Mouse (Mus musculus) liver, embryonic 13.5 days (tissue): ENCODE measurements around the gene Cdk12. TPM values are rescaled to one million over a fixed set of nuclear protein-coding genes. Genes with fewer than 3 reads are reported as not detected.

Experiments used
- ATAC-seq: fragments of 200-750 bp; cut with Nextera tagmentation; 2 replicates; pipeline ENCODE4 v1.8.0; 2017; ENCODE audit warnings: low read depth, mild to moderate bottlenecking, moderate number of reproducible peaks, moderate library complexity
- DNase-seq: peaks from one replicate; pipeline ENCODE4 v3.0.0; 2022
- H3K27ac ChIP-seq: fragments of 300-500 bp; sonication (generic); 2 replicates; pipeline ENCODE4 v1.5.1; 2015; ENCODE audit warnings: moderate library complexity, mild to moderate bottlenecking, inconsistent platforms
- H3K27me3 ChIP-seq: fragments of 300-500 bp; sonication (generic); 2 replicates; pipeline ENCODE4 v1.6.1; 2015; ENCODE audit warnings: mild to moderate bottlenecking, inconsistent platforms
- H3K36me3 ChIP-seq: fragments of 300-500 bp; sonication (generic); 2 replicates; pipeline ENCODE4 v1.6.1; 2015; ENCODE audit warnings: mild to moderate bottlenecking, inconsistent platforms
- H3K4me1 ChIP-seq: fragments of 300-500 bp; sonication (generic); replicated peaks from 2 replicates; pipeline ENCODE4 v1.6.1; 2015; ENCODE audit warnings: inconsistent platforms
- H3K4me2 ChIP-seq: fragments of 300-500 bp; sonication (generic); 2 replicates; pipeline ENCODE4 v1.6.1; 2015; ENCODE audit warnings: inconsistent platforms, mild to moderate bottlenecking, moderate library complexity
- H3K4me3 ChIP-seq: fragments of 300-500 bp; sonication (generic); replicated peaks from 2 replicates; pipeline ENCODE4 v1.5.1; 2015; ENCODE audit warnings: mild to moderate bottlenecking, inconsistent platforms
- H3K9ac ChIP-seq: fragments of 300-500 bp; sonication (generic); 2 replicates; pipeline ENCODE4 v1.6.1; 2015; ENCODE audit warnings: mild to moderate bottlenecking, inconsistent platforms
- H3K9me3 ChIP-seq: fragments of 300-500 bp; sonication (generic); replicated peaks from 2 replicates; pipeline ENCODE4 v1.6.1; 2016; ENCODE audit warnings: inconsistent platforms
- WGBS: fragments of 180-500 bp; shearing (Covaris S2); methylation state at CpG from one replicate; pipeline ENCODE4 v1.1.7; 2015; ENCODE audit not compliant: insufficient replicate concordance; 5-methylcytosine and 5-hydroxymethylcytosine counted together
- polyA plus RNA-seq: library from polyadenylated mRNA; unstranded; fragments of >200 nt; fragmentation: Nextera tagmentation; extraction: Ambion mirVana; gene quantifications from 2 replicates; pipeline ENCODE4 v1.2.1, GENCODE M21; 2015

Cdk12 gene
- polyA plus RNA-seq, 1 experiment from 2014 or later, result 5.4 TPM

DNA sequence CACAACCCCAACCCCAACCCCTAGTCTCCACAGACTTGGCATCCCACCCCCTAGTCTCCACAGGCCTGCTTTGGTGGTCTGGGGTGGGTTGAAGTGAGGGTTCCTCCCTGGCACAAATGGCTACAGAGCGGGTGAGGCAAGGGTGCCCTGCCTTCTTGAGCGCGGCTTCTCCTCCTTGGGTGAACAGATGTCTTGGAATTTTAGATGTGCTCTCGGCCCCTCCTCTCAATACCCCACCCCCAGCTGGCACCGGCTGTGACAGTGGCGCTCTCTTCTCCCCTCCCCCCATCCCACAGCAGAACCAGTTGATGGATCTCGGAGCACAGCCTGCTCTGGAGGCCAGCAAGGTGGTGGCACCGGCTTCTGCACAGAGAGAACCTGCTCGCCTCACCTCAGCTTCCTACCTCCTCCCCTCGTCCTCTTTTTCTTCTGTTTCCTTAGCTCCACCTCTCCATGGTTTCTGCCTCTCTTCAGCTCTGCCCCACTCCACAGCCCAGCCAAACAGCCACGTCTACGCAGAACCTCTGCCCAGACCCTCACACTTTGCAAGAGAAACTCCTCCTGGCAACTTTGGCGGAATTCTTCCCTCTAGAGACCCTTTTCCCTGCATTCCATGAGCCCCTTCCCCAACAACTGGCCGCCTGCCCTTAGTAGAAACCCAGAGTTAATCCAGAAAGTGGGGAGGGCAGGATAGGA, 115.7 kb downstream of the Cdk12 start:
- H3K4me3 ChIP-seq, result no peak overlapping the region
- H3K36me3 ChIP-seq, result no peaks in the 10 kb centered on the region
- H3K27me3 ChIP-seq, result peaks cover 98% of the 10 kb centered on the region
- ATAC-seq (no peak), DNase-seq (no peak)
- no peak overlapping the region for H3K4me2 ChIP-seq
- H3K9me3 ChIP-seq, result no peaks in the 10 kb centered on the region
- H3K4me1 ChIP-seq, result no peaks in the 10 kb centered on the region
- H3K27ac ChIP-seq, result no peak overlapping the region
- WGBS, result 1% methylated on average over 14 of the region's 14 CpGs
- no peak overlapping the region for H3K9ac ChIP-seq

DNA sequence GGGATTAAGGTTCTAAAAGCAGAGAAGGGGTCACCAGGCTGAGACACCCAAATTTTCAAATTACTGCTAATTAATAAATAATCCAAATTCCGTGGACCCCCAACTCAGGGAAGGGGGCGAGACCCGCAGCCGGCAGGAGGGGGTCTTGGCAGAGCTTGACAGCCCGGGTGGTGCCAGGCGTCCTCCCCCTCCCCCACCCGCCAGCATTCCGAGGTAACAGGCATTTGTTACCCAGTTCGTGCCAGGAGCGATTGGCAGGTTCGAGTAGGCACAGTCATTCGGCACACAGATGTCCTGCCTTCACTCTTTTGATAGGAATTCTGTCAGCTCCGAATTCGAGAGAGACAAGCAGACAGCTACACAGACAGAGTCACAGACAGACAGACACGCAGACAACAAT, 116.3 kb downstream of the Cdk12 start:
- WGBS, result 5% methylated on average over 15 of the region's 15 CpGs
- Histone ChIP-seq H3K9ac (no peak overlapping the region), H3K4me3 (no peak overlapping the region)

DNA sequence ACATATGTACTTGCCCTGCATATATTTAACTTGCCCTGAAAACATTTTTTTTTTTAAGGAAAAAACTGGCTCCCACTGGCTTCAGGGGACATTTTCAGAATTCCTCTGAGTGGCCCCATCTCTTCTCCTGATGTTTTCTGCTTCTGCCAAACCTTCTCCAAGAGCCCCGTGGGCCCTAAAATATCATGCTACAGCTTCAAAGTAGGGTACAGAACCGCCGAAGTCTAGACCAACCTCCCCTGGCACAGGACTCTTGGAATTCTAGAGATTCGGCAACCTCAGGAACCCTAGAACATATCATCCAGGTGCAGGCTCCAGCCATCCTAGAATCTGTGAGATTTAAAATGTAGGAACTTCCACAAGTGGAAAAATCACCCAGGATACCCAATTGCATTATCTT, 116.7 kb downstream of the Cdk12 start:
- Histone ChIP-seq H3K27me3 (peaks cover 99% of the 10 kb centered on the region), H3K4me3 (no peak overlapping the region), H3K27ac (no peak overlapping the region), H3K9ac (no peak overlapping the region), H3K36me3 (no peaks in the 10 kb centered on the region), H3K9me3 (no peaks in the 10 kb centered on the region), H3K4me2 (no peak overlapping the region), H3K4me1 (no peaks in the 10 kb centered on the region)
- 17% methylated on average over 4 of the region's 4 CpGs for WGBS
- ATAC-seq, result no peak
- DNase-seq, result no peak

More for the DNA sequence above, 116.3 kb downstream of the Cdk12 start:
- Histone ChIP-seq H3K27ac (no peak overlapping the region), H3K36me3 (no peaks in the 10 kb centered on the region), H3K4me1 (no peaks in the 10 kb centered on the region), H3K27me3 (peaks cover 99% of the 10 kb centered on the region), H3K9me3 (no peaks in the 10 kb centered on the region), H3K4me2 (no peak overlapping the region)
- DNase-seq (no peak), ATAC-seq (no peak)

GRCm38 (mm10) chr11:98319944-98320343, 117.1 kb downstream of the Cdk12 start:
- no peak overlapping the region for H3K4me2 ChIP-seq
- H3K27me3 ChIP-seq, result peaks cover 100% of the 10 kb centered on the region
- H3K27ac ChIP-seq, result no peak overlapping the region
- H3K4me3 ChIP-seq, result no peak overlapping the region
- no peak overlapping the region for H3K9ac ChIP-seq
- DNase-seq (no peak), ATAC-seq (no peak)
- no peaks in the 10 kb centered on the region for H3K4me1 ChIP-seq
- no peaks in the 10 kb centered on the region for H3K36me3 ChIP-seq
- WGBS, result 6% methylated on average over 2 of the region's 2 CpGs
- no peaks in the 10 kb centered on the region for H3K9me3 ChIP-seq

GRCm38 (mm10) chr11:98320381-98320780, 117.5 kb downstream of the Cdk12 start:
- H3K36me3 ChIP-seq, result no peaks in the 10 kb centered on the region
- peaks cover 100% of the 10 kb centered on the region for H3K27me3 ChIP-seq
- no peak overlapping the region for H3K27ac ChIP-seq
- H3K4me1 ChIP-seq, result no peaks in the 10 kb centered on the region
- DNase-seq (no peak), ATAC-seq (no peak)
- H3K9ac ChIP-seq, result no peak overlapping the region
- WGBS, result 18% methylated on average over 12 of the region's 12 CpGs
- no peak overlapping the region for H3K4me3 ChIP-seq
- no peak overlapping the region for H3K4me2 ChIP-seq
- H3K9me3 ChIP-seq, result no peaks in the 10 kb centered on the region

- H3K4me1 ChIP-seq, result no peaks in the 10 kb centered on the region
- ATAC-seq, result no peak
- no peak overlapping the region for H3K9ac ChIP-seq
- no peak for DNase-seq
- no peaks in the 10 kb centered on the region for H3K9me3 ChIP-seq
- H3K4me3 ChIP-seq, result no peak overlapping the region
- H3K27ac ChIP-seq, result no peak overlapping the region
- 2% methylated on average over 30 of the region's 30 CpGs for WGBS
- H3K36me3 ChIP-seq, result no peaks in the 10 kb centered on the region
- H3K4me2 ChIP-seq, result no peak overlapping the region
- H3K27me3 ChIP-seq, result peaks cover 100% of the 10 kb centered on the region
Measured at GRCm38 (mm10) chr11:98320806-98321676, 118.2 kb downstream of the Cdk12 start.

DNA sequence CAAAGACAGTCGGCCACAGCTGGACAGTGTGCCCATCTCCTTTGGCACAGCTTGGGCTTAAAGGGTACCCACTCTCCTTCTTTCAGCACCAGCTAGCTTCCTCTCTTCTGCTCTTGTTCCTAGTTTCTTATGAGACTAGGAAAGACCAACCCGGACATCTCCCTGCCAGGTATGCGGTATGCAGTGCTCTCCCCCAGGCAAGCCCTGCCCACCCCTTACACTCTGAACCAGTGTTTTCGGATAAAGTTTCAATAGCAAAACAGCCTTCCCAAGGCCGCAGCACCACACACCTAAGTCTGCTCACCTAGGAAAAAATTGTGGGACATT, 118.8 kb downstream of the Cdk12 start:
- ATAC-seq, result no peak
- DNase-seq, result no peak
- Histone ChIP-seq H3K4me3 (no peak overlapping the region), H3K4me1 (no peaks in the 10 kb centered on the region), H3K9ac (no peak overlapping the region), H3K9me3 (no peaks in the 10 kb centered on the region), H3K4me2 (no peak overlapping the region), H3K36me3 (no peaks in the 10 kb centered on the region), H3K27me3 (peaks cover 100% of the 10 kb centered on the region), H3K27ac (no peak overlapping the region)
- 4% methylated on average over 5 of the region's 5 CpGs for WGBS

- H3K9me3 ChIP-seq, result no peaks in the 10 kb centered on the region
- peaks cover 100% of the 10 kb centered on the region for H3K27me3 ChIP-seq
- H3K9ac ChIP-seq, result no peak overlapping the region
- H3K4me2 ChIP-seq, result no peak overlapping the region
- H3K4me3 ChIP-seq, result no peak overlapping the region
- no peaks in the 10 kb centered on the region for H3K36me3 ChIP-seq
- WGBS, result 0% methylated on average over 1 of the region's 1 CpGs
- ATAC-seq, result no peak
- H3K27ac ChIP-seq, result no peak overlapping the region
- H3K4me1 ChIP-seq, result no peaks in the 10 kb centered on the region
- no peak for DNase-seq
Measured at GRCm38 (mm10) chr11:98322159-98322558, 119.3 kb downstream of the Cdk12 start.

- Histone ChIP-seq H3K4me1 (peaks cover 10% of the 10 kb centered on the region), H3K27ac (no peak overlapping the region), H3K27me3 (peaks cover 100% of the 10 kb centered on the region), H3K4me2 (no peak overlapping the region), H3K36me3 (no peaks in the 10 kb centered on the region), H3K9ac (no peak overlapping the region), H3K9me3 (no peaks in the 10 kb centered on the region), H3K4me3 (no peak overlapping the region)
- DNase-seq, result no peak
- 4% methylated on average over 10 of the region's 10 CpGs for WGBS
- no peak for ATAC-seq
Measured at GRCm38 (mm10) chr11:98323136-98323866, 120.4 kb downstream of the Cdk12 start.

DNA sequence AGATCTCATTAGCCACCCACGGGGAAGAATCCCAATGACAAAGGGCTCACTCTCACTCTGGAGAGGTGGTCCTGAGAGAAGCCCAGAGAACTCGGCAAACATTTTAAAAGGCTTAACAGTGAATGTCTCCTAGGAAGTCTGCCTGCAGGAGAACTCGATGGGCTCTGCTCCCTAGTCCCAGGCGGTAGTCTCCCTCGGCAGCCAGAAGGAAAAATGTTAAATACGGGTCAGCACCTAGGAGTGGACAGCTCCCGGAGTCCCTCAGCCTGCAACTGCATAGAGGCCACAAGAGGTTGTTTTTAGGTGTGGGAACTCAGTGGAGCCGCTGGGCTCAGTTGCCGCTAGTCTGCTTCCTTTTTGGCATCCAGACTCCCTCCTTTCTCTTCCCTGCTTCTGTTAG, 121.1 kb downstream of the Cdk12 start:
- DNase-seq (no peak), ATAC-seq (no peak)
- H3K9ac ChIP-seq, result no peak overlapping the region
- peaks cover 100% of the 10 kb centered on the region for H3K27me3 ChIP-seq
- 4% methylated on average over 9 of the region's 9 CpGs for WGBS
- H3K36me3 ChIP-seq, result no peaks in the 10 kb centered on the region
- H3K4me1 ChIP-seq, result peaks cover 16% of the 10 kb centered on the region
- H3K27ac ChIP-seq, result no peak overlapping the region
- no peaks in the 10 kb centered on the region for H3K9me3 ChIP-seq
- H3K4me3 ChIP-seq, result no peak overlapping the region
- no peak overlapping the region for H3K4me2 ChIP-seq

GRCm38 (mm10) chr11:98325191-98325820, 122.4 kb downstream of the Cdk12 start:
- 6% methylated on average over 14 of the region's 14 CpGs for WGBS
- H3K9ac ChIP-seq, result no peak overlapping the region
- H3K36me3 ChIP-seq, result no peaks in the 10 kb centered on the region
- H3K9me3 ChIP-seq, result no peaks in the 10 kb centered on the region
- no peak overlapping the region for H3K27ac ChIP-seq
- no peak overlapping the region for H3K4me3 ChIP-seq
- peaks cover 100% of the 10 kb centered on the region for H3K27me3 ChIP-seq
- peaks cover 16% of the 10 kb centered on the region for H3K4me1 ChIP-seq
- ATAC-seq (no peak), DNase-seq (no peak)
- H3K4me2 ChIP-seq, result no peak overlapping the region
